6 mouse cellular contexts compared by ENCODE assay signal in the genomic region with DNA sequence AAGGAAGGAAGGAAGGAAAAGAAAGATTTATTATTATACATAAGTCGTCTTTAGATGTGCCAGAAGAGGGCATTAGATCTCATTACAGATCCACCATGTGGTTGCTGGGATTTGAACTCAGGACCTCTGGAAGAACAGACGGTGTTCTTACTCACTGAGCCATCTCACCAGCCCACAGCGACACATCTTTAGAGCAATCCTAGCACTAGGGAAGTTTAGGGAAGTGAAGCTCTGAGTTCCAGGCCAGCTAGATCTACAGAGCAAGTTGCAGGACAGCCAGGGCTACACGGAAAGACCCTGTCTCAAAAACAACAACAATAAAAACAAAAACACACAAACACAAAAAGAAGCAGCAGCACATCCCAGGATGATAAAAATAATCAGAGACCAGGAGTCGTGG. TPM values are rescaled to one million over a fixed set of nuclear protein-coding genes. Genes with fewer than 3 reads are reported as not detected.
"Had no signal": no experiment of that assay in that cellular context is flagged by ENCODE, and none has a peak within 500 bp of the region (broad histone marks: within the 10 kb centered on the region; RNA-seq: fewer than 3 reads in every experiment).

No protein-coding gene starts in this region.

RNA-seq across cellular contexts. Expression of gene Pcgf2, which starts 34.5 kb away (rescaled TPM):
- total RNA-seq: neutrophil, adult 5-6 weeks had no signal

RNA-seq across cellular contexts. Expression of gene 1700001P01Rik, which starts 40.9 kb away (rescaled TPM):
- polyA plus RNA-seq: small intestine, adult 2 months; spleen, adult 2 months; stomach, embryonic 16.5 days; stomach, postnatal 0 days; thymus, postnatal 0 days had no signal
